Mouse (Mus musculus): ENCODE measurements around the gene Npy1r. TPM values are rescaled to one million over a fixed set of nuclear protein-coding genes. Genes with fewer than 3 reads are reported as not detected.

The Npy1r gene
- polyA plus RNA-seq, 1 experiment from 2014 or later: 2.3 TPM

GRCm38 (mm10) chr8:66731957-66732356, 35.0 kb downstream of the Npy1r start:
- 51% methylated on average over 5 of the region's 5 CpGs for WGBS
- no peak for ATAC-seq (ENCODE audit: insufficient number of reproducible peaks, low FRiP score, low TSS enrichment, low read depth)
- no peak overlapping the region for H3K4me3 ChIP-seq

GRCm38 (mm10) chr8:66742359-66742758, 45.4 kb downstream of the Npy1r start:
- H3K4me1 ChIP-seq: no peaks in the 10 kb centered on the region
- no peak for ATAC-seq (ENCODE audit: insufficient number of reproducible peaks, low FRiP score, low TSS enrichment, low read depth)
- H3K9ac ChIP-seq: no peak overlapping the region
- no peak overlapping the region for H3K27ac ChIP-seq
- no peak overlapping the region for H3K4me2 ChIP-seq
- H3K4me3 ChIP-seq: no peak overlapping the region
- no peaks in the 10 kb centered on the region for H3K36me3 ChIP-seq
- H3K27me3 ChIP-seq: no peaks in the 10 kb centered on the region
- no peaks in the 10 kb centered on the region for H3K9me3 ChIP-seq
- WGBS: 48% methylated on average over 1 of the region's 1 CpGs

More at GRCm38 (mm10) chr8:66731957-66732356, 35.0 kb downstream of the Npy1r start:
- no peaks in the 10 kb centered on the region for H3K36me3 ChIP-seq
- no peak overlapping the region for H3K27ac ChIP-seq
- no peaks in the 10 kb centered on the region for H3K9me3 ChIP-seq
- H3K27me3 ChIP-seq: no peaks in the 10 kb centered on the region
- no peak overlapping the region for H3K9ac ChIP-seq
- H3K4me2 ChIP-seq: no peak overlapping the region
- no peaks in the 10 kb centered on the region for H3K4me1 ChIP-seq

GRCm38 (mm10) chr8:66745612-66746011, 48.6 kb downstream of the Npy1r start:
- no peaks in the 10 kb centered on the region for H3K9me3 ChIP-seq
- no peak overlapping the region for H3K27ac ChIP-seq
- H3K4me1 ChIP-seq: no peaks in the 10 kb centered on the region
- H3K36me3 ChIP-seq: no peaks in the 10 kb centered on the region
- no peak overlapping the region for H3K4me2 ChIP-seq
- no peak for ATAC-seq (ENCODE audit: insufficient number of reproducible peaks, low FRiP score, low TSS enrichment, low read depth)
- H3K9ac ChIP-seq: no peak overlapping the region
- WGBS: 64% methylated on average over 3 of the region's 3 CpGs
- no peak overlapping the region for H3K4me3 ChIP-seq
- H3K27me3 ChIP-seq: no peaks in the 10 kb centered on the region

- no peaks in the 10 kb centered on the region for H3K9me3 ChIP-seq
- no peak overlapping the region for H3K9ac ChIP-seq
- no peak for ATAC-seq (ENCODE audit: insufficient number of reproducible peaks, low FRiP score, low TSS enrichment, low read depth)
- no peak overlapping the region for H3K27ac ChIP-seq
- H3K4me1 ChIP-seq: no peaks in the 10 kb centered on the region
- H3K4me2 ChIP-seq: no peak overlapping the region
- no peaks in the 10 kb centered on the region for H3K36me3 ChIP-seq
- no peak overlapping the region for H3K4me3 ChIP-seq
- 64% methylated on average over 2 of the region's 2 CpGs for WGBS
- H3K27me3 ChIP-seq: no peaks in the 10 kb centered on the region
Observed at GRCm38 (mm10) chr8:66751621-66752020, 54.6 kb downstream of the Npy1r start.

GRCm38 (mm10) chr8:66756161-66756560, 59.2 kb downstream of the Npy1r start:
- Histone ChIP-seq H3K4me3 (no peak overlapping the region), H3K4me2 (no peak overlapping the region), H3K9ac (no peak overlapping the region), H3K36me3 (no peaks in the 10 kb centered on the region), H3K27me3 (no peaks in the 10 kb centered on the region), H3K9me3 (no peaks in the 10 kb centered on the region), H3K4me1 (no peaks in the 10 kb centered on the region), H3K27ac (no peak overlapping the region)
- no peak for ATAC-seq (ENCODE audit: insufficient number of reproducible peaks, low FRiP score, low TSS enrichment, low read depth)
- WGBS: 78% methylated on average over 2 of the region's 2 CpGs

Other genes starting within 250 kb of the Npy1r start
- gene Tma16, start 210.7 kb upstream of the Npy1r start, polyA plus RNA-seq (2015; fragmentation: Nextera tagmentation; extraction: Ambion mirVana): 11.3 and 12.5 TPM in 2 replicates
- not detected in 2 replicates for gene Tktl2, start 185.4 kb upstream of the Npy1r start, polyA plus RNA-seq (2015; fragmentation: Nextera tagmentation; extraction: Ambion mirVana)
- gene Npy5r, start 9.1 kb upstream of the Npy1r start, polyA plus RNA-seq (2015; fragmentation: Nextera tagmentation; extraction: Ambion mirVana): 0.07 and 0.17 TPM in 2 replicates
- 1.9 and 2.5 TPM in 2 replicates for gene Naf1, start 163.0 kb downstream of the Npy1r start, polyA plus RNA-seq (2015; fragmentation: Nextera tagmentation; extraction: Ambion mirVana)